Mouse (Mus musculus) hindbrain, embryonic 12.5 days (tissue): Measurements from ENCODE around the gene Gja8. TPM values are rescaled to one million over a fixed set of nuclear protein-coding genes. Genes with fewer than 3 reads are reported as not detected.

Experiments
- ATAC-seq: fragments of 200-750 bp; cut with Nextera tagmentation; 2 replicates; pipeline ENCODE4 v1.8.0; 2017; ENCODE audit warnings: moderate TSS enrichment; ENCODE audit not compliant: low FRiP score
- H3K27ac ChIP-seq: fragments of 300-500 bp; sonication (generic); 2 replicates; pipeline ENCODE4 v1.5.1; 2016; ENCODE audit warnings: mild to moderate bottlenecking
- H3K27me3 ChIP-seq: fragments of 300-500 bp; sonication (generic); 2 replicates; pipeline ENCODE4 v1.6.1; 2016; ENCODE audit warnings: mild to moderate bottlenecking
- H3K36me3 ChIP-seq: fragments of 300-500 bp; sonication (generic); 2 replicates; pipeline ENCODE4 v1.6.1; 2016; ENCODE audit warnings: mild to moderate bottlenecking
- H3K4me1 ChIP-seq: fragments of 300-500 bp; sonication (generic); 2 replicates; pipeline ENCODE4 v1.6.1; 2016
- H3K4me2 ChIP-seq: fragments of 300-500 bp; sonication (generic); replicated peaks from 2 replicates; pipeline ENCODE4 v1.6.1; 2016; ENCODE audit warnings: mild to moderate bottlenecking
- H3K4me3 ChIP-seq: fragments of 300-500 bp; sonication (generic); 2 replicates; pipeline ENCODE4 v1.5.1; 2016; ENCODE audit warnings: mild to moderate bottlenecking
- H3K9ac ChIP-seq: fragments of 300-500 bp; sonication (generic); 2 replicates; pipeline ENCODE4 v1.6.1; 2016; ENCODE audit warnings: mild to moderate bottlenecking, moderate library complexity
- H3K9me3 ChIP-seq: fragments of 300-500 bp; sonication (generic); replicated peaks from 2 replicates; pipeline ENCODE4 v1.6.1; 2016; ENCODE audit warnings: mild to moderate bottlenecking
- WGBS: fragments of 180-500 bp; shearing (Covaris S2); methylation state at CpG from one replicate; pipeline ENCODE4 v1.1.7; 2016; 5-methylcytosine and 5-hydroxymethylcytosine counted together
- polyA plus RNA-seq: library from polyadenylated mRNA; unstranded; fragments of >200 nt; fragmentation: Nextera tagmentation; extraction: Ambion mirVana; gene quantifications from 2 replicates; pipeline ENCODE4 v1.2.1, GENCODE M21; 2016

Gene Gja8
- polyA plus RNA-seq, 1 experiment from 2014 or later = 0.05 TPM

DNA sequence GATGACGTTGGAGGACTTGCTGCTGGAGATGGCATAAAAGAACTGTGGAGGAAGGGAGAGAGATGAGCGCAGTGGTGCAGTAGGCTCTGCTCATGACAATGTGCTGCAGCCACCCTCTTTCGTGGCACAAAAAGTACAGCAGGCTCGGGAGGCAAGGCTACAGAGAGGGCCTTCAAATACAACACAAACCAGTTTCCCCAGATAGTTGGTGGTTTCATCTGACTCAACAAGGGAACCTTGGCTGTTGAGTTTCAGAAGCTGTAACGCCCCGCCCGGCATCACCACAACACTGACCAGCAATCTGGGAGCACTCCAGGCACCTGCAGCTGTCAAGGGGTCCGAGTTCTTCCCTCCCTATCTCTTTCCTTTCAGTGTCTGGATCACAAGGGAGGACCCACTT, 53.3 kb downstream of the Gja8 start:
- H3K4me3 ChIP-seq = no peak overlapping the region
- H3K4me2 ChIP-seq = no peak overlapping the region
- H3K27me3 ChIP-seq = no peaks in the 10 kb centered on the region
- no peaks in the 10 kb centered on the region for H3K9me3 ChIP-seq
- peaks cover 78% of the 10 kb centered on the region for H3K36me3 ChIP-seq
- no peak overlapping the region for H3K27ac ChIP-seq
- ATAC-seq = no peak
- no peak overlapping the region for H3K9ac ChIP-seq
- H3K4me1 ChIP-seq = no peaks in the 10 kb centered on the region
- WGBS = 96% methylated on average over 8 of the region's 8 CpGs

GRCm38 (mm10) chr3:96871070-96871469, 54.8 kb downstream of the Gja8 start:
- WGBS = 90% methylated on average over 8 of the region's 8 CpGs
- Histone ChIP-seq H3K4me2 (no peak overlapping the region), H3K27me3 (no peaks in the 10 kb centered on the region), H3K4me1 (no peaks in the 10 kb centered on the region), H3K9ac (no peak overlapping the region), H3K27ac (no peak overlapping the region), H3K4me3 (no peak overlapping the region), H3K9me3 (no peaks in the 10 kb centered on the region), H3K36me3 (peaks cover 75% of the 10 kb centered on the region)
- no peak for ATAC-seq

DNA sequence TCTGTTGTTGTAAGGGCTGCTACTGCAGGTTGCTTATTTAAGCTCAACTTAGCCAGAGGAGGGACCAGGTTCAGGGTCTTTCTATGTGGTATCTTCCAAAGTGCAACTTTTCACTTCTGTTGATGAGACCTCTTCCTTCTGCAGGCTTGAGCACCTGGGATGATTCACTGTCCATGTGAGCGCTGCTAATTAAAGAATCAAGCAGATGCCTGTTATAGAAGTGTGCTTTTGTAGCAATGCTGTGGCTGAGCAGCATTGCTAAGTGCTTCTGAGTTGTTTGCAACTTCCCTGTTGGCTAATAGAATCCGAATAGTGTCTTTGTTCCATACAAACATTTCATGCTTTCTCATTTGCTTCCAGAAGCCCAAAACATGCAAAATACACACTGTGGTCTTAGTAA, 55.5 kb downstream of the Gja8 start:
- peaks cover 70% of the 10 kb centered on the region for H3K36me3 ChIP-seq
- WGBS = 94% methylated on average over 2 of the region's 2 CpGs

DNA sequence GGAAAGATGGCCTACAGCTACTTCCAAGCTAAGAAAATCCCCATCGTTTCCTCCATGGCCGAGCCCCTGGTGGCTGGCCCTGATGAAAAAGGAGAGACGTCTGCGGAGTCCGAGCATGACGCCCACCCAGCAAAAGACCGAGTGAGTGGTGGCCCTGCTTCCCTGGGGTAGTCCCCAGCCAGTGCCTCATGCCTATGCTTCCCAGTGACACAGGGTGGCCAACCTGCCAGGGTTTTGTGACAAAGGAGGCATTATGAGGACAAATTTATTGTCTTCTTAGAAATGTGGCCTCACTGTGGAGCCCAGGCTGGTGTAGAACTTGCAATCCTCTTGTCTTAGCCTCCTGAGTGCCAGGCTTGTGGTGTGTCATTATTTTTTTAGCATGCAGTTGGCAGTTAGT, 56.7 kb downstream of the Gja8 start:
- Histone ChIP-seq H3K4me2 (no peak overlapping the region), H3K36me3 (peaks cover 60% of the 10 kb centered on the region), H3K9ac (no peak overlapping the region), H3K4me3 (no peak overlapping the region), H3K27me3 (no peaks in the 10 kb centered on the region), H3K4me1 (no peaks in the 10 kb centered on the region), H3K9me3 (no peaks in the 10 kb centered on the region), H3K27ac (no peak overlapping the region)
- 92% methylated on average over 7 of the region's 7 CpGs for WGBS
- no peak for ATAC-seq

More for the DNA sequence above, 55.5 kb downstream of the Gja8 start:
- Histone ChIP-seq H3K27me3 (no peaks in the 10 kb centered on the region), H3K9ac (no peak overlapping the region), H3K27ac (no peak overlapping the region), H3K4me2 (no peak overlapping the region), H3K4me1 (no peaks in the 10 kb centered on the region), H3K4me3 (no peak overlapping the region), H3K9me3 (no peaks in the 10 kb centered on the region)
- no peak for ATAC-seq

- H3K4me1 ChIP-seq = no peaks in the 10 kb centered on the region
- no peak for ATAC-seq
- H3K36me3 ChIP-seq = peaks cover 55% of the 10 kb centered on the region
- WGBS = 94% methylated on average over 8 of the region's 8 CpGs
- H3K27ac ChIP-seq = no peak overlapping the region
- no peak overlapping the region for H3K4me3 ChIP-seq
- no peak overlapping the region for H3K4me2 ChIP-seq
- no peak overlapping the region for H3K9ac ChIP-seq
- H3K9me3 ChIP-seq = no peaks in the 10 kb centered on the region
- no peaks in the 10 kb centered on the region for H3K27me3 ChIP-seq
These were observed 57.3 kb downstream of the Gja8 start for GRCm38 (mm10) chr3:96868566-96868965.

DNA sequence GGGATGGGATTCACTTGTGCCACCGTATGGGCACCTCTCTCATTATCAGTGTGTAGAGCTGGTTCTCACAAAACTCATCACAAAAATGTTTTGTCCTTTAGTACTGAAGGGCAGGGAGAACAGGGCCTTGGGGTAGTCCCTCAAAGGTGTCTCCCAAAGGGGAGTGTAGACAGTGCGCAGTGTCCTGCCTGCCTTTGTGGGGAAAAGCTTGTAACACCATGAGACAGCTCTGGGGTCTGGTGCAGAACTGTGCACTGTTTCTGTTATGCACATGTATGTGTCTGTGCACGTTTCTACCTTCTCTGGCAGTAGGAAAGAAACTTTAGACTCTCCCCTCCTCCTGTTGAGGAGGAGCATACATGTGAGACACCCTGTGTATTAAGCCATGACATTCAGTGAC, 58.0 kb downstream of the Gja8 start:
- no peak for ATAC-seq

More for the DNA sequence above, 58.0 kb downstream of the Gja8 start:
- Histone ChIP-seq H3K4me1 (no peaks in the 10 kb centered on the region), H3K27ac (no peak overlapping the region), H3K4me3 (no peak overlapping the region), H3K9me3 (no peaks in the 10 kb centered on the region), H3K4me2 (no peak overlapping the region), H3K27me3 (no peaks in the 10 kb centered on the region), H3K9ac (no peak overlapping the region), H3K36me3 (peaks cover 48% of the 10 kb centered on the region)
- WGBS = 96% methylated on average over 3 of the region's 3 CpGs

Other genes with a start within 250 kb of the Gja8 start
- 48.2 and 55.0 TPM in 2 replicates for gene Pias3, start 229.6 kb downstream of the Gja8 start, polyA plus RNA-seq
- 10.9 and 13.9 TPM in 2 replicates for gene Nudt17, start 217.5 kb downstream of the Gja8 start, polyA plus RNA-seq
- 35.9 and 36.0 TPM in 2 replicates for gene Polr3c, start 198.4 kb downstream of the Gja8 start, polyA plus RNA-seq
- 78.2 and 87.9 TPM in 2 replicates for gene Rnf115, start 198.4 kb downstream of the Gja8 start, polyA plus RNA-seq
- 0.09 TPM in 1 of 2 replicates, not detected in the other for gene Pdzk1, start 96.7 kb downstream of the Gja8 start, polyA plus RNA-seq
- gene Cd160, start 96.7 kb downstream of the Gja8 start, polyA plus RNA-seq = 0.13 and 0.19 TPM in 2 replicates
- gene Gja5, start 21.3 kb downstream of the Gja8 start, polyA plus RNA-seq = 5.8 and 8.3 TPM in 2 replicates
- 40.1 and 44.5 TPM in 2 replicates for gene Gpr89, start 20.7 kb downstream of the Gja8 start, polyA plus RNA-seq
- 21.5 and 21.6 TPM in 2 replicates for gene Acp6, start 232.8 kb upstream of the Gja8 start, polyA plus RNA-seq